Mouse (Mus musculus): ENCODE data around the gene Olfr633. TPM values are rescaled to one million over a fixed set of nuclear protein-coding genes. Genes with fewer than 3 reads are reported as not detected.
A peak's percentile ranks its signal among the peaks of the same experiment; 100 is the strongest.

Gene Olfr633
- not detected in 2 replicates for polyA plus RNA-seq (2015; fragmentation: Nextera tagmentation; extraction: Ambion mirVana)

DNA sequence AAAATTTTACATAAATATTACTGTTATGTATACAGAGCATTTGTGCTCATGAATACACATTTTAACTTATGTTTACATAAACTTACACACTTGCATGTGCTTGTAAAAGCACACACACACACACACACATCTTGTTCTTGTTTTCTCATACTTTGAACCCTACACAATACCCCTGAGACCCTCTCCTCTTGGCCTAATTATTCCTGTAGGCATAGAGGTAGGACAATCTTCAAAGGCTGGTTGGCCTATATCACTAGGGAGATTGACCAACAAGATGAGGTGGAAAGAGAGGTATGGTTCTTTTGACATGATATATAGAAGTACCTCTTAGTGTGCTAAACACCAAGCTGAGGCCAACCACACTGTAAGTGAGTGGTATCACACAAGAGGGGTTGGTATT lies at the start of gene Olfr633:
TSS of gene Olfr633 (plus strand) at position 301 of the 400 bp plus-strand sequence.
- DNase-seq (ENCODE audit: low spot score) (no peak), ATAC-seq (ENCODE audit: low FRiP score, low TSS enrichment) (no peak)
- Histone ChIP-seq H3K4me1 (replicated peaks; ENCODE audit: control insufficient read depth, insufficient read depth) (no peaks in the 10 kb centered on the region), H3K4me3 (ENCODE audit: low read depth, low read length) (no peak within 1 kb of the TSS), H3K27ac (replicated peaks) (no peak within 1 kb of the TSS), H3K36me3 (ENCODE audit: control insufficient read depth, insufficient read depth, low read length) (no peaks in the 10 kb centered on the region), H3K9ac (ENCODE audit: low read length) (no peak within 1 kb of the TSS), H3K4me2 (replicated peaks; ENCODE audit: low read depth) (no peak within 1 kb of the TSS), H3K9me3 (ENCODE audit: control insufficient read depth, low read length) (no peaks in the 10 kb centered on the region), H3K27me3 (ENCODE audit: control insufficient read depth, insufficient read depth, low read length) (no peaks in the 10 kb centered on the region)
- no peak for TF ChIP-seq CTCF (IDR thresholded peaks at IDR 0.05; ENCODE audit: low read depth)
- TF ChIP-seq EP300 (optimal IDR thresholded peaks at IDR 0.05), result no peak

DNA sequence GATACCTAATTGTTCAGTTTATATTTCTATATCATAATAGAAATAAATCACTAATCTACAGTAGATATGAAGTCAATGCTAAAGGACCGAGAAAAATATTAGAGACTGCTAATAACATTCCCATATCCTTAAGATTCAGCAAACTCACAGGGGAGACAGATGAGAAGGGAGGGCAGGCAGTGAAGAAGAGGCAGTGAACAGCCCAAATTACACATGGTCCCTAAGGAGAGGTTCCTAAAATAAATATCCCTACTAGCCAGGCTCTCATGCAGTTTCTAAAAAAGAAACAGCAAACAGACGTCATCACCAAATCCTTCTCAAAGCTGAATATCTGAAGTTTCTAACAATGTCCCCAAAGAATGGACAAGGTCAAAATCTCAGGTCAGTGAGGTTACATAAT lies 41.0 kb upstream of the Olfr633 start, which contains the start of gene Olfr65:
TSS of gene Olfr65 (plus strand) at position 301 of the 400 bp plus-strand sequence.
- 70% methylated on average over 2 of the region's 2 CpGs for WGBS
- Histone ChIP-seq H3K9ac (ENCODE audit: low read length) (no peak within 1 kb of the TSS), H3K4me1 (replicated peaks; ENCODE audit: control insufficient read depth, insufficient read depth) (no peaks in the 10 kb centered on the region), H3K9me3 (ENCODE audit: control insufficient read depth, low read length) (no peaks in the 10 kb centered on the region), H3K27me3 (ENCODE audit: control insufficient read depth, insufficient read depth, low read length) (no peaks in the 10 kb centered on the region), H3K4me3 (ENCODE audit: low read depth, low read length) (no peak within 1 kb of the TSS), H3K36me3 (ENCODE audit: control insufficient read depth, insufficient read depth, low read length) (no peaks in the 10 kb centered on the region), H3K4me2 (replicated peaks; ENCODE audit: low read depth) (no peak within 1 kb of the TSS), H3K27ac (replicated peaks) (no peak within 1 kb of the TSS)
- no peak for ATAC-seq (ENCODE audit: low FRiP score, low TSS enrichment)
- TF ChIP-seq CTCF (IDR thresholded peaks at IDR 0.05; ENCODE audit: low read depth) (no peak), EP300 (optimal IDR thresholded peaks at IDR 0.05) (no peak)
- DNase-seq (ENCODE audit: low spot score), result no peak

DNA sequence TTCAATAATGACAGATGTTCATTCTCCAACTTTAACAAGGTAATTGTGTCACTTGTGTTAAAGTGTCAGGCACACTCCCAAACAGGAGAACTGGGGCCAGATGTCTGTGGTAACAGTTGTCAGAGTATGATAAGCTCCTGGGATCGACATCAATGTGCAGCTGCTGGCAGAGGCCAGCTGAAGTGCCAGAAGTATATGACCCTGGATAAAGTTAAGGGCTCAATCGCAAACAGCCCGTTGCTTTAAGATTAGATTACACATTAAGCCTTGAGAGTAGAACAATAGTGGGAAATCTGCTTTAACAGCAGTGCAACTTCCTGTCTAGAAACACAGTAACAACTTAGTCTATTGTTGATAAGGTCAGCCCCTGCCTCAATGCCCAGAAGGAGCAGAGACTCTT lies 34.2 kb upstream of the Olfr633 start:
- H3K9me3 ChIP-seq (ENCODE audit: control insufficient read depth, low read length), result no peaks in the 10 kb centered on the region
- H3K4me3 ChIP-seq (ENCODE audit: low read depth, low read length), result no peak overlapping the region
- no peak overlapping the region for H3K9ac ChIP-seq (ENCODE audit: low read length)
- H3K27ac ChIP-seq (replicated peaks), result no peak overlapping the region
- 17% methylated on average over 3 of the region's 3 CpGs for WGBS
- ATAC-seq (ENCODE audit: low FRiP score, low TSS enrichment) (no peak; the same call in 1 of the 2 replicates), DNase-seq (ENCODE audit: low spot score) (no peak)
- no peaks in the 10 kb centered on the region for H3K4me1 ChIP-seq (replicated peaks; ENCODE audit: control insufficient read depth, insufficient read depth)
- TF ChIP-seq EP300 (optimal IDR thresholded peaks at IDR 0.05) (no peak), CTCF (IDR thresholded peaks at IDR 0.05; ENCODE audit: low read depth) (no peak)
- H3K27me3 ChIP-seq (ENCODE audit: control insufficient read depth, insufficient read depth, low read length), result no peaks in the 10 kb centered on the region
- H3K4me2 ChIP-seq (replicated peaks; ENCODE audit: low read depth), result no peak overlapping the region
- H3K36me3 ChIP-seq (ENCODE audit: control insufficient read depth, insufficient read depth, low read length), result no peaks in the 10 kb centered on the region

DNA sequence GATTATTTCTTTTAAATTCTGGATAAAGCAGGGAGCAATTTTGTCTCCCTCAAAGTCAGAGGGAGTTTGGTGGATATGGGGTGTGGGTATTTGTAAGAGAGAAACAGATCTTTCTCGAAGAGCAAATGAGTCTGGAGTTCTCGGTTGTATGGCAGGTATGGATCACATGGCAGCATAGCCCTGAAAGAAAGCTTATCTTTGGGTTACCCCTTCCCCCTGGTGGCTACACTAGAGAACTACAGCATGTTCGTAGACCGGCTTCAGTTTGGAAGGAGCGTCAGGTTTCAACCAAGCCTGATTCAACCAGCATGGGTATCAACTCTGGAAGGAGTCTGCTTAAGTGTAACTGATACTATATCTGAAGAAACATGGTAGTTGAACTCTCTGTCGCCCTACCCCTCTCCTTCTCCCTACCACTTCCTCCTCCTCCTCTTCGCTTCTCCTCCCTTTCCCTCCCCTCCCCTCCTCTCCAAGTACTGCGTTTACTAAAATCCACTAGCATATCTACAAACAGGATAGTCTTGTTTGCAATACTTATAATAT lies 31.2 kb upstream of the Olfr633 start:
- Histone ChIP-seq H3K27me3 (ENCODE audit: control insufficient read depth, insufficient read depth, low read length) (no peaks in the 10 kb centered on the region), H3K9me3 (ENCODE audit: control insufficient read depth, low read length) (no peaks in the 10 kb centered on the region), H3K9ac (ENCODE audit: low read length) (no peak overlapping the region), H3K36me3 (ENCODE audit: control insufficient read depth, insufficient read depth, low read length) (no peaks in the 10 kb centered on the region), H3K27ac (replicated peaks) (no peak overlapping the region), H3K4me2 (replicated peaks; ENCODE audit: low read depth) (no peak overlapping the region), H3K4me1 (replicated peaks; ENCODE audit: control insufficient read depth, insufficient read depth) (no peaks in the 10 kb centered on the region), H3K4me3 (ENCODE audit: low read depth, low read length) (no peak overlapping the region)
- 35% methylated on average over 8 of the region's 8 CpGs for WGBS
- no peak for ATAC-seq (ENCODE audit: low FRiP score, low TSS enrichment)
- TF ChIP-seq EP300 (optimal IDR thresholded peaks at IDR 0.05) (no peak), CTCF (IDR thresholded peaks at IDR 0.05; ENCODE audit: low read depth) (peak; percentile 59)
- no peak for DNase-seq (ENCODE audit: low spot score)

DNA sequence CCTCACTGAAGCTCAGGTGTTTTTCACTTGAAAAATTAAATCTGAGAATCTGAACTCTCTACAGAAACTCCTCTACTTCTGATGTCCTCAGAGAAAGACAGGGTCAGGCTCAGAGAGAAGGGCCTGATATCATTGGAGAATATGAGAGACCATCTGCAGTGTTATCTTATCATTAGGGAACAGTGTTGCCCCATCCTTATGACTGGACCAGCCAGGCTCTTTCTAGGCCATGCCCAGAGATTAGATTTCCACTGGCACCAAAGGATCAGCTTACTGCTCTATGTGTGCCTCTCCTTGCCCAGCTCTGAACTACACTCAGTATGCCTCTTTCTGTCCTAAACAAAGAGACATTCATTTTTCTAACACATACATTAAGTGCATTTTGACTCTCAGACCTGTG lies 28.9 kb upstream of the Olfr633 start:
- Histone ChIP-seq H3K36me3 (ENCODE audit: control insufficient read depth, insufficient read depth, low read length) (no peaks in the 10 kb centered on the region), H3K27me3 (ENCODE audit: control insufficient read depth, insufficient read depth, low read length) (no peaks in the 10 kb centered on the region), H3K27ac (replicated peaks) (no peak overlapping the region), H3K4me3 (ENCODE audit: low read depth, low read length) (no peak overlapping the region), H3K4me2 (replicated peaks; ENCODE audit: low read depth) (no peak overlapping the region), H3K9ac (ENCODE audit: low read length) (no peak overlapping the region), H3K4me1 (replicated peaks; ENCODE audit: control insufficient read depth, insufficient read depth) (no peaks in the 10 kb centered on the region), H3K9me3 (ENCODE audit: control insufficient read depth, low read length) (no peaks in the 10 kb centered on the region)
- TF ChIP-seq EP300 (optimal IDR thresholded peaks at IDR 0.05) (no peak), CTCF (IDR thresholded peaks at IDR 0.05; ENCODE audit: low read depth) (no peak)
- no peak for ATAC-seq (ENCODE audit: low FRiP score, low TSS enrichment)
- no peak for DNase-seq (ENCODE audit: low spot score)

DNA sequence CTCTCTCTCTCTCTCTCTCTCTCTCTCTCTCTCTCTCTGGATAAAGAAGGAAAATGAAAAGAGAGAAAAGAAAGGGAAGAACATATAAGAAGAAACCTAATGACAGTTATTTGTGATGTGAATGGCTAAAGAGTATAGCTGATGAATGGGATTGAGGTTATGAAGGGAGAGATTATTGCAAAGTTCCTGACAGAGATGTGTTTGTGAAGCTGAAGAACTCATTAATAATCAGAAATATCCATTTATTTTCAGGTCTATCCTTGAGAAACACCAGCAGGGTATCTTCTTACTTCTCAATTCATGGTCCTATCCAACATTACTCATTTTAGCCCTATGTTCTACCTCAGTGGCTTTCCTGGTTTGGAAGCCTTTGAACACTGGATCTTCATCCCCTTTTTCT lies 15.7 kb upstream of the Olfr633 start, which contains the start of gene Olfr631:
TSS of gene Olfr631 (plus strand) at position 301 of the 400 bp plus-strand sequence.
- H3K36me3 ChIP-seq (ENCODE audit: control insufficient read depth, insufficient read depth, low read length), result no peaks in the 10 kb centered on the region
- no peaks in the 10 kb centered on the region for H3K27me3 ChIP-seq (ENCODE audit: control insufficient read depth, insufficient read depth, low read length)
- H3K4me2 ChIP-seq (replicated peaks; ENCODE audit: low read depth), result no peak within 1 kb of the TSS
- H3K9ac ChIP-seq (ENCODE audit: low read length), result no peak within 1 kb of the TSS
- ATAC-seq (ENCODE audit: low FRiP score, low TSS enrichment) (no peak), DNase-seq (ENCODE audit: low spot score) (no peak)
- no peaks in the 10 kb centered on the region for H3K4me1 ChIP-seq (replicated peaks; ENCODE audit: control insufficient read depth, insufficient read depth)
- H3K27ac ChIP-seq (replicated peaks), result no peak within 1 kb of the TSS
- TF ChIP-seq EP300 (optimal IDR thresholded peaks at IDR 0.05), result no peak
- TF ChIP-seq CTCF (IDR thresholded peaks at IDR 0.05; ENCODE audit: low read depth), result no peak
- no peaks in the 10 kb centered on the region for H3K9me3 ChIP-seq (ENCODE audit: control insufficient read depth, low read length)
- H3K4me3 ChIP-seq (ENCODE audit: low read depth, low read length), result no peak within 1 kb of the TSS

Measured in stomach, postnatal 0 days (tissue).